Mouse (Mus musculus): ENCODE measurements around the gene Pcf11.

Pcf11 gene

DNA sequence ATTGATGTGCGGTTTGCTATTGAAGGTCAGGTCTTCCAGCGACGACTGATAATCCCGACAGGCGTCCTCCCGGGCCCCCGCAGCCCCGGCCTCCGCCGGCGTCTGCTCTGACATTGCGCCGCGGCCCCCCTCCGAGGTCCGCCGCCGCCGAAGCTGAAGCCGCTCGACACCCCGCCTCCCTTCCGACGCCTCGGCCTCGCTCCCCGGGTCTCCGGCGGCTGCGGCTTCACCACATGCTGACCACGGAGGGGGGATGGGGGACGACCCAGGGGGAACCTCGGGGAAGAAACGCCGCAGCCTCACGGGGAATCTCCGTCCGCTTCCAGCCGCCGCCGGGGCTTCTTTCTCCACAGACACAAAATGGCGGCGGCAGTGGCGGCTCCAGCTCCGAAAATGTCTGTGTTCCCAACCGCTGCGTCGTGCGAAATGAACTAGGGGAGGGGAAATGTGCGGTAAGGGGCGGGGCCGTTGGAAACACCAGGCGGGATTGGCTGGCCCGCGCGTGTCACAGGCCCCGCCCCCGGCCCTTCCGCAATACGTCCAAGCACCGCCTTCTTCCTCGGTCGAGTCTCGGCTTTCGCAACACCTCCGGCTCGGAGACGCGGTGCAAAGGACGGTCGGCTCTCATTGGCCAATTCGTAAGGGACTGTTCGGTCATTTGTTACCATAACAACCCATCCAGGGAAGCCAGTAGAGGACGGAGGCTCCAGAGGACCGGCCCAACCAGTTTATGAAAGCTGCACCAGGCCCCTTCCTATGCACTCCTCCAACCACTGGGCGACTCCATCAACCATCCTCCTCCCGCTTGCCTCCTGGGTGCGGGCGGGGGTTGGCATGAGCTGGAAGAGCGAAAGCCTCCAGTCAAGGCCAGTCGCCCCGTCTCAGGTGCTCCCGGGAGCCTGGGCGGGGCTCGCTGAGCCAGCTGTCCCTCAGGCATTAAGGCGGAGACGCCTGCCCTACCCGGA lies at the start of gene Pcf11:
Pcf11 (minus strand) TSS at position 428 of the 965 bp plus-strand sequence.
- DNase-seq (ENCODE audit: low spot score): peak; percentile 99

DNA sequence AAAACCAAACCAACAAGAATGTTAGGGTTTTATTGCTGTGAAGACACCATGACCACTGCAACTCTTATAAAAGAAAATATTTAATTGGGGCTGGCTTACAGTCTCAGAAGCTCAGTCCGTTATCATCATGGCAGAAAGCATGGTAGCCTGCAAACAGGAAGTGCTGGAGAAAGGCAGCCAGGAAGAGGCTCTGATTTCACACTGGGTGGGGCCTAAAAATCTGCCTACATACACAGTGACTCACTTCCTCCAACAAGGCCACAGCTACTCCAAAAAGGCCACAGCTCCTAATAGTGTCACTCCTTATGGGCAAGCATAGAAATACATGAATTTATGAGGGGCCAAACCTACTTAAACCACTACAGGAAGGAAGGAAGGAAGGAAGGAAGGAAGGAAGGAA lies 45.3 kb upstream of the Pcf11 start:
- no peak for DNase-seq (ENCODE audit: low spot score)

DNA sequence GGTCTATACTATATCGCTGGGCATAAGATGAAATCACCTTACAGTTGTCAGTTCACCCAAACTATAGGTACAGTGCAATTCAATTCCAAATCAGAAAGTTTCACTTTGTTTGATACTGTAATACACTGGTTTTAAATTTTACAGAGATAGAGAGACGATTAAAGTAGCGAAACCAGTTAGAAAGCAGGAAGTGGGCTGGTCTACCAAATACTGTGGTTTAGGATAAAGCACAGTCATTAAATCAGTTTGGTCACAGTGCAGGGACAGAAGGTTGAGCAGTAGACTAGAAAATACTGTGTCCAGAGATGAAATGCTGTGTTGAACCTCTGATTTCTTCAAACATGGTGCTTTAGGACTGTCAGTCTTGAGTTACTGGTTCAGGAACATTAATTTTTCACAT lies 41.9 kb upstream of the Pcf11 start:
- no peak for DNase-seq (ENCODE audit: low spot score)

DNA sequence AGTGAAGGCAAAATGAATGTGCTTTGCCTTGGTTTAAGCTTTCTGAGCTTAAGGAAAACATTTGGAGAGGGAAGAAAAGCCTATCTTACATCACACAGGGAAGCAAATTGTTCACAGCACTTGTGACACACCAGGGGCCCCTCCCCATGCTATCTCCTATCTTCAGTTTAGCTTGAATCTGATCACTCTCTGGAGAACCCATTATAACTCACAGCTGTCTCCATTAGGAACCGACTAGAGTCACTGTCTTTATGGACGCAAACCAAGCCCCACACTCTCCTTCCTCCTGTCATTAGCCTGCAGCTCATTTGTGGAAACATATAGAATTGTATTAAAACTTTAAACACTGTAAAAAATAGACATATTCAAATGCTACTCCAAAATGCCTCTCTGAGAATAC lies 39.8 kb upstream of the Pcf11 start:
- DNase-seq (ENCODE audit: low spot score): no peak

DNA sequence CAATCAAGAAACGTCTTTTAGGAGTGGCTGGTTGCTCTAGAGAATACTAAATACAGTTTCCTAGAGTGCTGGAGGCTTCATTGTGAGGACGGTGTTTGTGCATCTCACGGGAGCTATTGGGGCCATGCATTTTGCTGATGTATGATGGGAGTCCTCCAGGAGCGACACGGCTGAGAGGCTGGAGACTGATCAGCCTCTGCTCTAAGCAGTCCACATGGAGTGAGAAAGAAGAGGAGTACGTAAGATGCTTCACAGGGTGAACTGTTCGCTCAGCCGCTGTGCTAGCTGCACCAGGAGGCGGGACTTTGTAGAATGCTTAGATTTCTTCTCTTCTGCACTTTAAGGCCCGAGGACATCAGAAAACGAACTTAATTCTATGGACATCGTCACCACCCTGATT lies 37.0 kb upstream of the Pcf11 start:
- DNase-seq (ENCODE audit: low spot score): no peak

DNA sequence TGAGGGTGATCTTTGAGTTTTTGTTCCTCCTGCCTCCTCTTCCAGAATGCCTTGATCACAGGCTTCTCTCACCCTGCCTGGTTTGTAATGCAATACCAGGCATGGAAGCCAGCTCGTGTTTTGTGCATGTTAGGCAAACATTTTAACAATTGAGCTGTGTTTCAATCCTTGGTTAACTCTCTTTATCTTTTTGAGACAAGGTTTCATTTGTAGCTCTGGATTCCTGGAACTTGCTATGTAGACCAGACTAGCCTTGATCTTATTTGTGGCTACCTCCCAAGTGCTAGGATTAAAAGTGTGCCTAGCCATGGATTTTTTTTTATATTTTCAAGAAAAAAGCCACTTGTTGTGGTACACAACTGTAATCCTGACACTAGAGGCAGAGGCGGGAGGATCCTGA lies 35.8 kb upstream of the Pcf11 start:
- DNase-seq (ENCODE audit: low spot score): no peak

DNA sequence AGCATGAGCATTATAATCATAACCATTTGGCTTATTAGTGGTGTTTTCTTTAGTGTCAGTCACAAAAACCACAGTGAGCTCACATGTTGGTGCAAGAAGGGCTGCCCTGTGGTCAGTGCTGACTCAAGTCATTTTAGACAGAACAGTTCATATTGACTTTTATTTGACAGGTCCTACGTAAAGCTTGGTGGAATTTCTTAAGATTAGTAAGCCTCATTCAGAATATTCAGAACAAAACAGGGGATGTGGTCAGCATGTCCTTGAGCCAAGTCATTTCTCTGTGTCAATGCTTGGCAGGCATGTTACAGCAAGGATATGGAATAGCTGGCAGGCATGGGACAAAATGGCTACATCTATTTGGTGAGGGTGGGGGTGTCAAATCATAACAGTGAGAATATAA lies 33.9 kb upstream of the Pcf11 start:
- DNase-seq (ENCODE audit: low spot score): no peak

DNA sequence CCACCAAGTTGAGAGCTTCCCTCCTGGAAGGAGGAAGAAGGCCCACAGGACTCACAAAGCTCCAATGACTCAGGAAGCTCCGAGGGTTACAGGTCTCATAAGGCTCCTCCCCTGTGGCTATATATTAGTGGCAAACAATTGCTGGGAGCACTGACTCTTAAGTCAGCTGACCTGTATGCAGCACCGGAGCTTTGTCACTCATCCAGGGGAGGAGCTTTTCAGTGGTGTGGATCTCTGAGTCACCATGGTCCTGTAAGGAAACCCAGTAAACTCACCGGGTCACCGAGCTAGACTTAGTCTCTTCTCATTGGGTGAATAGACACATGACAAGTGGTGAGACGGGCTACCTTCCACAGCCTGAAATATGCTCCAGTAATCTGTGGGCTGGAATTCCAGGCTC lies 29.0 kb upstream of the Pcf11 start:
- peak; percentile 12 for DNase-seq (ENCODE audit: low spot score)

DNA sequence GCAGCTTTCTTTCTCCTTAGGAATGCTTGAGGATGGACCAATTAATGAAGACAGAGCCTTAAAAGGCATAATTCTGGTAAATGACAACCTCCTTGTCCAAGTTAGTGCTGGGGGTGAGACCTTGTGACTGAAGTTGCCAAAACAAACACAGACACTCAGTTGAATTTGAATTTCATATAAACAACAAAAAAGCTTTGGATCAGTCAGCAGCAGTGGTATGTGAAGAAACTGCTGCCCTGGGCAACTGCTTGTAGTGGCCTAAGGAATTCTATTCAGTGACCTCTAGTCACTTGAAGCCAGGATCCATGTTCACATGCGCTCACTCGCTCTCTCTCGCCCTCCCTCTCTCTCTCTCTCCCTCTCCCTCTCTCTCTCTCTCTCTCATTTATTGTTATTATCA lies 26.7 kb upstream of the Pcf11 start:
- no peak for DNase-seq (ENCODE audit: low spot score)

DNA sequence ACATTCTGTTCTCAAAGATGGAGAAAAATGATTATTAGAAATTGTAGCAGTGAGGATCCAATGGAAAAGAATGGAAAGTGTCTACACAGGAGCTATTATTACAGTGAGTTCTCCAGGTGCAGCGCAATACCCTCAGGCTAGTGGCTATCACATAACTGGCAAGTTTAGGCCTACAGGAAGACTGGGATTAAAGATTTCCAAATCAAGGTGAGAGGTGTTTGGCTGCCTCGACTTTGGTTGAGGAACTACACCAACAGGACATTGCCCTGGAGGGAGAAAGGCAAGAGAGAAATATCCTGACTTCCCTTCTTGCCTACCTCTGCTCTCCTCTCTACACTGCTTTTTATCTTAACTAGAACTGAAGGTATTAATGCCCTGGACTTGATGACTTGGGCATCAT lies 19.4 kb upstream of the Pcf11 start:
- DNase-seq (ENCODE audit: low spot score): no peak

DNA sequence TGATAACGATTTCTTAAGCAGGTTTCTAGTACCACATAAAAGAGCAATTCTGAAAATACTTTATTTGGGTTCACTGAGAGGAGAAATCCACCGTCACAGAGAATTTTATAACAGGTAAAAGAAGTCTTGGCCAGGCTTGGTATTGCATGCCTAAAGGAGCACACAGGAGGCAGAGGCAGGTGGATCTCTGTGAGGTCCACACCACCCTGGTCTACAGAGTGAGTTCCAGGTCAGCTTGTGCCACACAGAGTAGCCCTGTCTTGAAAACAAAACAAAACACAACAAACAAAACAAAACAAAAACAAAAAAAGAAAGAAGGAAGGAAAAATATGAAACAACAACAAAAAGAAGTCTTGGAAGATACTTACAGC lies 18.6 kb upstream of the Pcf11 start:
- no peak for DNase-seq (ENCODE audit: low spot score)

DNA sequence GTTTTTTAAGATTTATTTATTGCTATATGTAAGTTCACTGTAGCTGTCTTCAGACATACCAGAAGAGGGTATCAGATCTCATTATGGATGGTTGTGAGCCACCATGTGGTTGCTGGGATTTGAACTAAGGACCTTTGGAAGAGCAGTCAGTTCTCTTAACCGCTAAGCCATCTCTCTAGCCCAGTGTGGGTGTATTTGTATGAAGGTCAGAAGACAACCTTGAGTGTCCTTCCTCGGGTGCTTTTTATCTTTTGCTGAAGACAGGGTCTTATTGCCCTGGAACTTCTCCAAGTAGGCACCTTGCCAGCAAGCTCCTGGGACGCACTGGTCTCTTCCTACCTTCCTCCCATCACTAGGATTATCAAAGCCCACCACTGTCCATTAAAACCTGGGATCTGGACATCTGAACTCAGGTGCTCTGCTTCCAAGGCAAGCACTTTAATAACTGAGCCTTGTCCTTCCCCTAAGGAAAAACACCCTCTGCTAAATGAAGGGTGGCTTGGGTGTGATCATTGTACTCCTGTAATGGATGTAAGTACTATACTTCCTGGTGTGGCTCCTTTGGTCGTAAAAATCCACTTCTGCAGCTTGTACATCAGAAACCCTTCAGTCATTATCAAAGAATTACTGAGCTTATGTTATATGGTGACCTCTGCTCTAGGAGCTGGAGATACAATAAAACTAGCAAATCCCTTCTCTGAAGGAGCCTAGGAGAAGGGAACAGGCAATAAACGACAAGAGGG lies 18.0 kb upstream of the Pcf11 start:
- no peak for DNase-seq (ENCODE audit: low spot score)

DNA sequence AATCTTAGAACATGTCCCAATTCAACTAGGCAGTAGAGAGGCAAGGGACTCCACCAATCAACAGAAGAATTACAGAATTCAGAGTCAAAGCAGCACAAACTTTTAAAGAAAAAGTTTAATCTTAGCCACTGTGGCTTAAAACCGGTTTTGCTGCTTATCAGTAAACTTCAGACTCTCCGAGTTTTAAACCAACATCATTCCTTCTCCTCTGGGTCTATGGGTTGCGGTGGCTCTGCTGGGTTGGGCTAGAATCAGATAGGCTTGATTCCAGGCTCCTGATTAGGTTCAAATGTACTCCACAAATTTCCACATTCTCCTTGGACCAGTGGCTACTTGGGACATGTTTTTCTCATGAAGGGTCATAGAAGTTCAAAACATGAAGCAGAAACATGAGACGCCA lies 7.6 kb upstream of the Pcf11 start:
- DNase-seq (ENCODE audit: low spot score): no peak

DNA sequence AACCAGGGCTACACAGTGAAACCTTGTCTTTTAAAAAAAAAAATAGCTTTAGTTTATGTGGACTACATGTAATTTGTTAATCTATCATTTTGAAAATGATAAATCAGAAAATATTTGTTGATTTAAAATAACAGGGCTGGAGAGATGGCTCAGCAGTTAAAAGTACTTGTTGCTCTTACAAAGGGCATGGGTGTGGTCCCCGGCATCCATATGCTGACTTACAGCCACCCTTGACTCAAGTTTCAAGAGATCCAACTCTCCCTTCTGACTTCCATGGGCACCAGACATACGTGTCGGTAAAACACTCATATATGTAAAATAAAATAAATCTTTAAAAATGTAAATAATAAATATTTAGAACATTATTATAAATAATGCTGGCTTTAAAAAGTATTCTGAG lies 5.4 kb upstream of the Pcf11 start:
- DNase-seq (ENCODE audit: low spot score): no peak

DNA sequence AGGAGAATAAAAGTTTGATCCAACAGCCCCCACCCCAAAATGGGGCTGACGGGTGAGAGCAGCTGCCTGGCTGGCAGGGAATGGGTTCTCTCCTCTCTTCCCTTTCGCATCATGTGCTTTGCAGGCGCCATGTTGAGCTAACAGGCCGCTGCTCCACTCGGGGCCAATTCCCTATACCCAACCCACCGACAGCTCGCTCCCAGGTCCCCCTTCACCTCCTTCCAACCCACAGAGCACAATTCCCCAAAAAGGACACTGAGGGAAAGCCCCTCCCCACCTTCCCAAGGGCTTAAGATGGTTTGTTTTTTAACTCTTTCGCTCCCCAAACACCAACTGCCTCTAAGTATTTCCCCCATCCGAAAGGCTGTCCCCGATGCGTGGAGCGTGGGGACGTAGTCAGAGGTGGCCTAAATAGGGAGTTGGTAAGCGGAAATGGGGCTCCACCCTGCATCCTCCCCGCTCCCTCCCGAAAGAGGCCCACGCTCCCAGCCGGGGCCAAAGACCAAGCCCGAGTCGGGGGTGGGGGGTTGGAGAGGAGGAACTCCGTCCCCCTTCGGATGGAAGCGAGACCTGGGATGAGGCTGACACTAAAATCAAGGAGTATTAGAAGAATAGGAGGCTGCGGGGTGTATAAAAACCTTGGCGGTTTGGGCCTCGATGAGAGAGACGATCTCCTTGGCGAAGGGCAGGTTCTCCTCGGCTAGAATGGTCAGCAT lies 785 bp downstream of the Pcf11 start:
- DNase-seq (ENCODE audit: low spot score): peak; percentile 62

DNA sequence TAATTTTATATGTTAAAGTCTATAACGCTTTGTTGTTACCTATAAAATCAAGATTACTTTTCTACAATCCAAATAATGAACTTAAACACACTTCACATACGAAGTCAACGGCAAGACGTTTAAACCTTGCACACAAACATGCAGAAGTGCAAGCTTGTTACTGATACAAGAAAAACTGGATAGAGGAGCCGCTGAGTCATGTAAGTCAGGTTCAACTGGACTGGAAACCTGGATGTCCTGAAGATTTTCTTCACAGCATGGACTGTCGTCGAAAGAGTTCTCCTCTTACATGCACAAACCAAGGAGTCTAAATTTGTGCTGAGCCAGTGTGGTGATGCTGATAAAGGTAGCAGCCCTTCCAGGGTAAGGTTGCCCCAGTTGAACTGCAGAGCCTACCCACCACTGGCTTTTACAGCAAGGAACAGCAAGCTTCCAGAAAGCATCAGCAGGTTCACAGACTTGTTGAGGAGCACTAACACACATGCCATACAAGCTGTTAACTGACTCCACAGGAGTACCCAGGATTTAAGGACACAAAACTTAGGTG lies 3.4 kb downstream of the Pcf11 start:
- peak; percentile 19 for DNase-seq (ENCODE audit: low spot score)

DNA sequence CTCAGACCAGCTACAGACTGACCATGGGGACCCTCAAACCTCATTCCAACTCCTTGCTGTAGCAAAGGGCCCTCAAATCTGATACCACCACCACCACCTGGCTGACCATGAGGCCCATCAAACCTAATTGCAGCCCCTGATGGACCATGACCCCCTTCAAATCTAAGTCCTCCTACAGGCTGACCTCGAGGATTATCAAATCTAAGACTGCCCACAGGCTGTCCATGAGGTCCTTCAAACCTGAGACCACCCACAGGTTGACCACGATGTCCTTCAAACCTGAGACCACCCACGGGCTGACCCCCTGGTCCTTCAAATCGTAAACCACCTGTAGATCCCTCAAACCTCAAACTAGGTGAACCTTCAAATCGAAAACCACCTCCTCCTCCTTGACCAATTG lies 11.7 kb downstream of the Pcf11 start:
- no peak for DNase-seq (ENCODE audit: low spot score)

DNA sequence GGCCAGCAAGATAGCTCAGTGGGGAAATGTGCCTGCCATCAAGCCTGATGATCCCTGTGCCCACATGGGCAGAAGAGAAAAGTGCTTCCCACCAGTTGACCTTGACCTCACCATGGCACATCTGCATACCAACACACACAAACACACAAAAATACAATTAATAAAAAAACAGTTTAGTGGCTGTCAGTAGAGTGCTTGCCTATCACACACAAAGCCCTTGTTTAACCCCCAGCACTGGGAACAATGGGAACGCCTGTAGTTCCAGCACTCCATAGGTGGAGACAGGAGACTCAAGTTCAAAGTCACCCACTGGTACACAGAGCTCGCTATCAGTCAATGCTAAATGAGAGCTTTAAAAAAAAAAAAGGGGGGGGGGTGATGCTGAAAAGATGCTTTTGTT lies 13.3 kb downstream of the Pcf11 start:
- no peak for DNase-seq (ENCODE audit: low spot score)

DNA sequence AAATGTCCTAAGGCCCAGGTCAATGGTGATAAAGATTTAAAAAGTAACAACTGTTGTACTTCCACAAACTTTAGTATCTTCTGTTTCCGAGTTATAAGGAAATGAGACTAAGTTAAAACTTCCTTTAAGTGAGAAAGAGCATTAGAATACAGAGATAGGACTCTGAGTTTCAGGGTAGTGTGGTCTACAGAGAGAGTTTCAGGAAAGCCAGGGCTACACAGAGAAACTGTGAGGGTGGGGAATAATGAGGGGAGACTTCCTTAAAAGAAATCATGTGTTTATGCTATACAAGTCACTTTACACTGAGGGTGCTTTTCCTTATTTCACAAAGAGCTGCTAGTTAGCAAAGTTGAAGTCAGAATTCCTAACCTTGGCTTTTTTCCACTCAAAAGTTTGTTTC lies 16.4 kb downstream of the Pcf11 start:
- no peak for DNase-seq (ENCODE audit: low spot score)

DNA sequence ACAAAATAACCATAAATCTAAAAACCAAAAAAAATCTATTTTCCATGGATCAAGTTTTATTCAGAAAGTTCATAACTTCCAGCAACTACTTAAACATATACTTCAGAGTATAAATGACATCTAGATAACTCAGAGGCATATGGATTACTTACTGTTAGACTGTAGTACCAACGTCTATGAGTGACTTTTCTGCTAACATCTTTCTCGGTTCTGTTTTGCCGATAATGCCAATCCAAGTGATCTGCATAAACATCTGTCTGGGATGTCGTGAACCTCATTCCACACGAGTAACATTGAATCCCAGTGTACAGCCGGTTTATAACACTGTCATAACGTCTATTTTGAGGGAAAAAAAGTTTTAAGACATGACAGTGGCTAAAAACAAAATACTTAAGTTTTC lies 21.9 kb downstream of the Pcf11 start:
- no peak for DNase-seq (ENCODE audit: low spot score)

DNA sequence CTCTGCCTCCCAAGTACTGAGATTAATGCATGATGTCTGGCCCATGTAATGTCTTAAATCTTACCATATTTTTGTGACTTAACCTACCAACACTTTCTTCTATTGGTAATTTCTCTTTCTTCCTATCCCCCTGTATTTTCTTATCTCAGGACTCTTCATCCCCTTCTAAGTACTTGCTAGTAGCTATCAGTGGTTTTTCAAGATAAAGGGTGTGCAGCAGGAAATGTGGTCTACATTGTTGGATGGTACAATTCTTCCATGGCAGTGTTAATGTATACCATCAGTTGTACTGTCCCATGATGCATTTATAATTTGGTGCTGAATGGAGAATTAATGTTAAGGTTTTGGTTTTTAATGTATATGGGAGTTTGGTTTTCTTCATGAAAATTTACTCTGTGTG lies 27.4 kb downstream of the Pcf11 start:
- no peak for DNase-seq (ENCODE audit: low spot score)

DNA sequence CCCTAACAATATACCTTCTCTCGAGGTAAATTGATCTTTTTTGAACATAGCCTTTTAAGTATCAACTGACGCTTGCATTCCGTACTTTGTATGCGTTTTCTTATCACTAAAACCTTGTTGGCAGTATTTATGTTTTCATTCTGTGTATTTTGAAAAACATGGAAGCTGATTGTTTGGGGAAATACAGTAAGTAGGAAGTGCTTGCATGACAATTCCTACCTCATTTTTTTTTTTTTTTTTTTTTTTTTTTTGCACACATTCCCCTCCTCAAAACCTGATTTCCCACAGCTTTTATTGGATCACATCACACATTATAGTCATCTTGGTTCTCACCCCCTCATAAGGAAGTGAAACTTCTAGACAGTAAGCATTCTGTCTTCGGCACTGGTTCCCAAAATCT lies 31.7 kb downstream of the Pcf11 start:
- DNase-seq (ENCODE audit: low spot score): no peak

Data from MN1 (cell line).